Mouse (Mus musculus) embryonic stem cell, embryonic (primary cell): ENCODE measurements around the gene Slc35g2.

Experiments
- CTCF ChIA-PET, 4 experiments: fragments of 300-600 bp in 2 of 4; fragments of 350-600 bp in 2 of 4; sonication (Branson Sonifier 250); formaldehyde crosslinking; loops; one replicate each; lab custom pipeline; 2022; ENCODE audit warnings: inconsistent platforms in 2 of 4; lab: Charles Lee
- POLR2A ChIA-PET, 4 experiments: fragments of 300-600 bp in 2 of 4; fragments of 350-600 bp in 2 of 4; sonication (Branson Sonifier 250); formaldehyde crosslinking; loops; one replicate each; lab custom pipeline; 2022; ENCODE audit warnings: antibody characterized with exemption in 4 of 4, inconsistent platforms in 1 of 4; lab: Charles Lee

Gene Slc35g2

GRCm38 (mm10) chr9:100570626-100571233 is at the start of gene Slc35g2:
Gene Slc35g2 (minus strand): TSS chr9:100571090.
- CTCF ChIA-PET: interaction anchor here in 3 of 4 experiments (0.6 to 2.3 kb wide), 6 partner anchors 9 to 1921 kb away, joined by 3 to 14 read pairs (median 6); partner anchors contain the start of gene Nck1 (in 1 of the 3)

GRCm38 (mm10) chr9:100616947-100617346 is 46.1 kb upstream of the Slc35g2 start:
- ChIA-PET POLR2A (interaction anchor here (0.7 to 4.4 kb wide), 13 partner anchors 9 to 180 kb away, joined by 3 to 38 read pairs (median 6); partner anchors contain the start of genes Nck1 (in 2 of the 4) and Stag1 (in 1 of the 4)), CTCF (interaction anchor here in 3 of 4 experiments (0.5 to 1.3 kb wide), 4 partner anchors 69 to 96 kb away, joined by 3 to 4 read pairs (median 4); partner anchors contain the start of gene Nck1 (in 2 of the 3))

More at GRCm38 (mm10) chr9:100570626-100571233, at the start of gene Slc35g2:
- POLR2A ChIA-PET: interaction anchor here (0.6 to 3.6 kb wide), 18 partner anchors 10 to 464 kb away, joined by 3 to 16 read pairs (median 5); partner anchors contain the start of genes Nck1 (in 4 of the 4), Pccb (in 1 of the 4) and Stag1 (in 1 of the 4)

- POLR2A ChIA-PET: interaction anchor here in 2 of 4 experiments (0.7 to 2.0 kb wide), 6 partner anchors 15 to 68 kb away, joined by 3 to 6 read pairs (median 4); partner anchors contain the start of gene Nck1 (in 1 of the 2)
- CTCF ChIA-PET: interaction anchor here in 1 of 4 experiments (0.5 kb wide), 1 partner anchor 324 kb away, joined by 3 read pairs; no protein-coding TSS in a partner anchor
Measured at GRCm38 (mm10) chr9:100613501-100614071, 42.7 kb upstream of the Slc35g2 start.

DNA sequence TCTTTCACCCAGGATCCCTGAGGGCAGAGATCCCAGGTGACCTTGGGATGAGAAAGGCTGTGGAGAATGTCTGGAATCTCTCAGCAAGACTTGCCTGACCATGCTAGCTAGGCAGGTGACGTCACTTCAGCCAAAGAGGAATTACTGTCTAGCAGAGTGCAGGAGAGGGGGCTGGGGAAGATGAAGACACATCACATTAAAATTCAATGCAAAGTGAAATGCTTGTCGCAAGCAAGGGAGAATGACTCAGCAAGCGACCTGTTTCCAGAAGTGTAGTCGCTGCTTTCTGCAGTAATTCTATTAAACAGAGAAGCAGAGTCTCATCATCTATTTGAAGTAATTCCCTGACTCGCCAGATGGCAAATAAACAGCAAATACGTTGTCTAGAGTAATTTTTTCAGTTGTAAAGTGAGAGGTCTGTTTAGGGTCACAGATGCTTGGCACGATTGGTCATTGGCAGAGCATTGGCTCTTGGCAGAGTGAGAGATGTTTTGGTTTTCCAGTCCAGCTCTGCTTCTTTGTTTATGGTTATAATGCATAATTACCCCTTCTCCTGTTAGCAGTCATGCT is 35.2 kb upstream of the Slc35g2 start:
- CTCF ChIA-PET: interaction anchor here in 2 of 4 experiments (1.0 to 1.3 kb wide), 2 partner anchors 37 to 38 kb away, joined by 6 read pairs; no protein-coding TSS in a partner anchor
- POLR2A ChIA-PET: interaction anchor here (0.8 to 6.8 kb wide), 13 partner anchors 10 to 304 kb away, joined by 3 to 55 read pairs (median 4); partner anchors contain the start of gene Nck1 (in 1 of the 4)

DNA sequence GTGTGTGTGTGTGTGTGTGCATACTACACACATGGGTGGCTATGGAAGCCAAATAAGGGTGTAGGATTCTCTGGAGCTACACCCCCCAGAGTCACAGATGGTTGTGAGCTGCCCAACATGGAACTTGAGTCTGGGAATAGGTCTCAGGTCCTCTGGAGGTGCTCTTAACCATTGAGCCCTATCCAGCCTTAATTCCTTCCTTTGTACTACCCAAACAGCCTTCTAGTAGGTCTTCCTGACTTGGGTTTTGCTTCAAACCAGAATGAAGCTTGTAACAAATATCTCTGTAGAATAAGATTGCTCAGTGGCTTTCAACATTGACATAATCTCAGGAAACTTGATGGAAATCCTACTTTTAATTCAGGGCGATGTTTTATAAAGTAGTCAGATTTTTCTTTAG is 34.6 kb upstream of the Slc35g2 start:
- POLR2A ChIA-PET: interaction anchor here (0.8 to 6.8 kb wide), 16 partner anchors 9 to 305 kb away, joined by 3 to 55 read pairs (median 4); partner anchors contain the start of gene Nck1 (in 2 of the 4)
- CTCF ChIA-PET: interaction anchor here in 2 of 4 experiments (1.0 to 1.3 kb wide), 2 partner anchors 38 kb away, joined by 6 read pairs; no protein-coding TSS in a partner anchor

- CTCF ChIA-PET: interaction anchor here in 1 of 4 experiments (2.1 kb wide), 1 partner anchor 40 kb away, joined by 6 read pairs; no protein-coding TSS in a partner anchor
- POLR2A ChIA-PET: interaction anchor here in 3 of 4 experiments (1.0 to 6.8 kb wide), 10 partner anchors 15 to 57 kb away, joined by 3 to 49 read pairs (median 6); partner anchors contain the start of gene Nck1 (in 1 of the 3)
Measured at GRCm38 (mm10) chr9:100603156-100603555, 32.3 kb upstream of the Slc35g2 start.

- ChIA-PET POLR2A (interaction anchor here in 1 of 4 experiments (1.1 to 3.2 kb wide), 2 partner anchors 17 to 40 kb away, joined by 3 to 31 read pairs; no protein-coding TSS in a partner anchor), CTCF (interaction anchor here in 1 of 4 experiments (2.1 kb wide), 1 partner anchor 41 kb away, joined by 6 read pairs; no protein-coding TSS in a partner anchor)
Measured at GRCm38 (mm10) chr9:100602130-100602529, 31.2 kb upstream of the Slc35g2 start.

DNA sequence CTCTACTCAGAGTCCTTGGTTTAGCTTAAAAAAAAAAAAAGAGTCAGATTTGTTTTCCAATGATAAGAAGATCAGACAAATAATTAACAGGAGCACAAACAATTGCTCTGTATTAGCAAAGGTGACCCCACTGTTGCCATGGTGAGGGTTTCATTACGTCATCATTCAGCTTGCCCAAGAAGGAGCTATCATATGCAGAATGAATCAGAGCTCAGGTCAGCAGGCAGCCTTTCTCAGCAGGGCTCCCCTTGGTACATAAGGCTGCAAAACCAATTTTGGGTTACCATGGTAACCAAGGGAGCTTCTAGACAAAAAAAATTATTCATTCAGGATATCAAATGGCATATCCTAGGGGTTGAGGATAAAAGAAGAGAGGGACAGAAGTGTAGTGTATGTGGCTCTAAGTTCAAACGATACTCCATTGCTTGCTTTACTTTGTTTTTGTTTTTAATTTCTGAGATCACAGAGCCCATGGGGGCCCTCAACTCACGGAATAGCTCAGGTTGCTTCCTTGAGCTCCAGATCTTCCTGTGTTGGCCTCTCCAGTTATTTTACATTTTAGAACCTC is 29.0 kb upstream of the Slc35g2 start:
- ChIA-PET POLR2A (interaction anchor here (0.6 to 5.9 kb wide), 11 partner anchors 17 to 146 kb away, joined by 3 to 64 read pairs (median 6); partner anchors contain the start of gene Nck1 (in 2 of the 4)), CTCF (interaction anchor here in 1 of 4 experiments (1.6 kb wide), 1 partner anchor 54 kb away, joined by 5 read pairs; the partner anchor contains the start of gene Nck1)

- ChIA-PET POLR2A (interaction anchor here (0.6 to 5.9 kb wide), 24 partner anchors 9 to 1024 kb away, joined by 3 to 64 read pairs (median 8); partner anchors contain the start of gene Nck1 (in 1 of the 4)), CTCF (interaction anchor here in 3 of 4 experiments (0.6 to 2.6 kb wide), 4 partner anchors 15 to 46 kb away, joined by 3 to 15 read pairs (median 4); no protein-coding TSS in a partner anchor)
Measured at GRCm38 (mm10) chr9:100597546-100597945, 26.7 kb upstream of the Slc35g2 start, which contains the start of gene Stag1. Gene Stag1 (plus strand): TSS chr9:100597798.

DNA sequence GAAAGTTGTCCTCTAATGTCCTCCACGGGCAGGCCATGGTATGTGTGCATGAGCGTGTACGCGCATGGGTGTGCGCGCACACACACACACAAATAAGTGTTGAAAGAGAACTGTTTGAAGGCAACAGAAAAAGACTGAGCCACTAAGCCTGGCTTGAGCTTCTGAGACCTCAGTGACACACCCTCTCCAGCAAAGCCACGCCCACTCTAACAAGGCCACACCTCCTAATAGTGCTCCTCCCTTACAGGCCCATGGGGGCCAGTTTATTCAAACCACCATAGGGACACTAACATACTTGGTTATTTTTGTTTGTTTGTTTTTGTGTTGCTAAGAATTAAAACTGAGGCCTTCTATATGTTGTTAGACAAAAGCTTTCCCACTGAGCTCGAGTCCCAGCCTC is 25.4 kb upstream of the Slc35g2 start:
- ChIA-PET POLR2A (interaction anchor here (0.5 to 5.9 kb wide), 29 partner anchors 9 to 439 kb away, joined by 3 to 64 read pairs (median 5); partner anchors contain the start of genes Nck1 (in 2 of the 4) and Pccb (in 1 of the 4)), CTCF (interaction anchor here in 2 of 4 experiments (0.6 to 2.6 kb wide), 4 partner anchors 15 to 449 kb away, joined by 3 to 15 read pairs (median 4); no protein-coding TSS in a partner anchor)

DNA sequence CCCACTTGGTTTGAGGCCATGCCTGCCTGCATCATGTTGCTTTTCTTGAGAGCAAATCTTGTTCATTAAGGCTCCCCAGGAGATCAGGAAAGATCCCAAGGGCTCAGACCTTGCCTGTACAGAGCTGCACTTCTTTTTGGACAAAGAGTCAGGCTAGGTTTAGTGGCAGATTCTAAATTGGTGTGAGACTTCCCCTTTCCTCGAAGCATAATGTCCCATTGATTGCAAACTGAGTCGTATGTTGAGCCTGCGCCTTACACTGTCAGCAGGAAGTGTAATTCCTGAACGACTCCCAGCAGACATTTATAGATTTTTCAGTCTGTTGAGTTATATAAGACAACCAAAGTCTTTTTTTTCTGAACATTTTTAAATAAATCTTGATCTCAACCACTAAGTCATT is 19.6 kb upstream of the Slc35g2 start:
- CTCF ChIA-PET: no interaction called here
- POLR2A ChIA-PET: interaction anchor here in 1 of 4 experiments (0.6 kb wide), 1 partner anchor 1407 kb away, joined by 3 read pairs; no protein-coding TSS in a partner anchor

- CTCF ChIA-PET: interaction anchor here in 3 of 4 experiments (0.7 to 1.5 kb wide), 3 partner anchors 54 to 333 kb away, joined by 3 read pairs; no protein-coding TSS in a partner anchor
- POLR2A ChIA-PET: interaction anchor here in 3 of 4 experiments (0.6 to 5.7 kb wide), 8 partner anchors 14 to 71 kb away, joined by 3 to 77 read pairs (median 5); partner anchors contain the start of genes Nck1 (in 1 of the 3) and Stag1 (in 1 of the 3)
Measured at GRCm38 (mm10) chr9:100584031-100584430, 13.1 kb upstream of the Slc35g2 start.

DNA sequence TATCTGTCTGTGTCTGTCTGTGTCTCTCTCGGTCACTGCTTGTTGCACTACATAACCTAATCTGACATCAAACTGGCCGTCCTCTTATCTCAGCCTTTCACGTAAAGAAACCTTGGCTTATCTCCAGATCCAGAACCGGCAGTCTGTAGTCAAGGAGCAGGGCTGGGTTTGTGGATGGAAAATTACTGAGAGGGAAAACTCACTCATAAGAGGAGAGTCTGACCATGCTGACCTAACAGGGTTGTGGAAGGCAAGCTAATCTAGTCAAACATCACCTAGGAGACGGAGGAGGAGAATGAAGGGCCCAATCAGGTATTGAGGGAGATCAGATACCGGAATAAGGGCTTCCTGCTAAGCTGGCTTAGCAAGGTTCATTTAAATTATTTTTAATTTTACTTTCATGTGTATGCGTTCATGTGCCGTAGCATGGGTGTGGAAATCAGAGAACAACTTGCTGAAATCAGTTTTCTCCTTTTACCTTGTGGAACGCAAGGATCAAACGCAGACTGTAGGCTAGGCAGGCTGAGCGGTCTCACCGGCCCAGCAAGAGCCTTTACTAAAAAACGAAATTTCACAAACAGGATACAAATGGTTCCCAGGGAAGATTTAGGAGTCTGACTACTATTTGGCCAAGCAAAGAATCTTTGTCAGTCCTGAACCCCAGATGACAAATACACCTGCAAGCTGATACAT is 12.1 kb upstream of the Slc35g2 start:
- ChIA-PET POLR2A (interaction anchor here (0.6 to 5.7 kb wide), 11 partner anchors 13 to 62 kb away, joined by 3 to 77 read pairs (median 4); partner anchors contain the start of genes Stag1 (in 2 of the 4) and Nck1 (in 1 of the 4)), CTCF (interaction anchor here in 3 of 4 experiments (0.6 to 1.5 kb wide), 4 partner anchors 9 to 334 kb away, joined by 3 to 5 read pairs (median 3); no protein-coding TSS in a partner anchor)

- CTCF ChIA-PET: interaction anchor here (0.5 to 1.3 kb wide), 16 partner anchors 12 to 1323 kb away, joined by 3 to 13 read pairs (median 3); partner anchors contain the start of genes Stag1 (in 2 of the 4) and Nck1 (in 1 of the 4)
- POLR2A ChIA-PET: interaction anchor here (0.5 to 5.7 kb wide), 35 partner anchors 10 to 1138 kb away, joined by 3 to 77 read pairs (median 4); partner anchors contain the start of genes Nck1 (in 2 of the 4), Slc35g2 (in 2 of the 4) and Stag1 (in 2 of the 4)
Measured at GRCm38 (mm10) chr9:100581543-100582492, 10.9 kb upstream of the Slc35g2 start.
